Mouse (Mus musculus): ENCODE measurements around the gene Camta1.
"Not testable (repeated sequence)": the region's sequence is repeated elsewhere in the genome, so short reads cannot be mapped to it uniquely, and the experiment has no call there.

Gene Camta1

DNA sequence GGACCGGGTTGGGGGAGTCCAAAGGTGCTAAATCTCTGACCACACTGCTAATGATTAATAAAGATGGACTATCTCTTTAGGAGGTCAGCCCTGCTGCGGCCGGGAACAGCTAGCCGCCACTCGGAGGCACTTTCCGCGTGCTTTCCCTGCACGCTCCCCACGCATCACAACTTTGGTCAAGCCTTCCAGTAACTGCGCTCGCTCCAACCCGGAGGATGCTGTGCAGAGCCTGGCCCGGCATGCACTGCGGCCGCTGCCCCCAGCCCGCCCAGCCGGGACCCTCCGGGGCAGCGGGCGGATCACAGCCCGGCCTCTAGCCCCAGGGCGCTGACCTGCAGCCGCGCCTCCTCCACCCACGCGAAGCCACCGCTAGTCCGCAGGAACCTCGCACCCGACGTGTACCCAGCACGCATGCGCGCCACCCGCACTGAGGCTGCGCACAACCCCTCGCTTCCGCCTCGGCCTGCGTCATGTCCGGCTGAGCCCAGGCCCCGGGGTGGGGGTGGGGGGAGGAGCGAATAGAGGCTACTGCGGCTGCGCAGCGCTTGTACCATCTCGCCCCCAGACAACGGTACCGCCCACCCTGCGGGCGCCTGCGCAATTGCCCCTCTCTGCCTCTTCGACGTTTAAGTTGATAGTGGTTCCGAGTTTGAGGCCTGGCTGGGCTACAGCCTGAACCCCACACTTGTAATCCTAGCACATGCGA is 952.1 kb downstream of the Camta1 start:
- peak; percentile 97 for DNase-seq

DNA sequence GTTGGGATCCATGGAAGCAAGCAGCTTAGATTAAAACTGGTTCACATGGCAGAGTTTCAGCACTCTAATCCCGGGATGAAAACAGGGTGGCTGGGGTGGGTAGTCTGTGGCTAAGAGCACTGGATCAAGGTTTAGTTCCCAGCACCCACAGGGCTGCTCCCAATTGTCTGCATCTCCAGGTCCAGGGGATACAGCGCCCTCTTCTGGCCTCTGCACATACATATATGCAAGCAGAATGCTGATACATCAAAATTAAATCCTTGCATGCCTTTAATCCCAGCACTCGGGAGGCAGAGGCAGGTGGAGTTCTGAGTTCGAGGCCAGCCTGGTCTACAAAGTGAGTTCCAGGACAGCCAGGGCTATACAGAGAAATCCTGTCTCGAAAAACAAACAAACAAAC is 953.2 kb downstream of the Camta1 start:
- DNase-seq = peak; percentile 47

DNA sequence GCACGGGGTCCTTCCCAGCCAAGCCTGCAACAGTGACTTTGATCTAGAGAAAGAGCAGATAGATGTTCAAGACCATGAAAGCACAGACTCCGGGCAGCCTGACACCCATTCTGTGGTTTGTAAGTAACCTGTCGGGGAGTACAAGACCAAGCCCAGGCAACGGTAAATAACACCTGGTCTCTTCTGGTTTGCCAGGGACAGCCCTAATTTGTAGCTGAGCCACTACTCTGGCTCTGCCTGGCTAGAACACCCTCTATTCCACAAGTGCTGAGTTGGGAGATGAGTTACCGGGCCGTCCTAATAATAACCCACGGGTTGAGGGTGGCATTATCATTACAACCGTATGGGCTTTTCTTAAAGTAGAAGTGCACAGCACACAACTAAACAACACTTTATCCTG is 954.6 kb downstream of the Camta1 start:
- peak; percentile 26 for DNase-seq

DNA sequence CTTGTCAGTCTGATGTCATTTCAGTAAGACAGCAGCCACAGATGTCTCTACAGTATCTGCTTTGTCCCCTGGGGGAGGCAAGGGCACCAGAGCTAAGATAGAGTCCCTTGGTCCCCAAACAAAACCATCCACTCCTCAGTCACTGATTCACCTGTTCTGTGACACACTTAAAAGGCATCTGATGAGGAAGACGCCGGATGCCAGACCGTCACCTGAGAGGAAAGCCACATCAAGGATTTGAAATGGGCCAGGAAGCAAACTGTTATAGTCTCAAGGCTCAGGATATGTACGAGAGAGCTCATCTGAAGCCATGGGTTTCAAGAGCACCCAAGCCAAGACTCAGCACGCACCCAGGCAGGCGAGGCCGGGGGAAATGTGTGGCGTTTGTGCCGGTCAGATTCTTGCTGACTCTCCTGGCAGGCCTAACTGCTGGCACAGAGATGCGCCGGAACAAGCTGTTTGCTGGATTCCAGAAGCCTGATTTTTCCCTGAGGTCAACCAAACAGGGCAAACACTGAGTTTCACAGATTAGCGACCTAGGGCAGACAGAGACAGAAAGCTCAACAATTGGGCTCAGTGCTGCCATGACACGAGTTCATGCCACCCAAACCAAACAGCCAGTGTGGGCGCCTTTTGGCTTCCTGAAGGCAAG is 958.5 kb downstream of the Camta1 start:
- DNase-seq = peak; percentile 91

DNA sequence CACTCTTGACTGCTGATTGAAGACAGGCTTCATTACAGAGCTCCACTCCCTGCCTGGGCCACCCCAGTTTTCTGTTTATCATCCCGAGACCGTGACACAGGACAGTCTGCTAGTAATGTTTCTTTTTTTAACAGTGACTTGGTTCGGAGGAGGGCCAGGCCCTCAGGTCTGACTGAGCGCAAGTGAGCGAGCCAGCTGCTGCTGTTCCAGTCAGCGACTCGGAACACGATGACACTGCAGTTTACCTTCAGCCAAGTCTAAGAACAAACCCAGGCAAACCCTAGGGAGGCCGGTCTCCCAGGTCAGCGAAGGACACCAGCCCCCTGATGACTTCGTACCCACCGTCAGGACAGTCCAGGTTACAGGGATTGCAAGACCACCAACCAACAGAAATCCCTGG is 959.6 kb downstream of the Camta1 start:
- DNase-seq = peak; percentile 88

- DNase-seq = peak; percentile 84
These were observed 960.0 kb downstream of the Camta1 start for GRCm38 (mm10) chr4:150901651-150902050.

DNA sequence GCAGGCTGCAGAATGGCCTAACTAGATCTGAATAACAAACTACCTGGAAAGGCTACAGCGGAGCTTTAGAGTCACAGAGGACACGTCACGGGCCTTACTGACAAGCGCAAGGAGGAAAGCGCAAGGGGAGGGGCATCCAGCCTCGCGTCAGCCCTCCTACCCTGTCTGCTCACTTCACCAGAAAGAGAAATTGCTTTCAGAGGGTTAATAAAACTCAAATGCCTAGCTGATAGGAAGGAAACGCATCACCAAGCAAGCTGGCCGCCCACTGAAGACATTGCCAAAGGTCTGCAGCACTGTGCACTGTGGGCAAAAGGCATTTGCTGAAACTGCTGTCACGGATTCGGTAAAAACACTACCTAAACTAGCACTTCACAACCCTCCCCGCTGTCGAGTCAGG is 961.2 kb downstream of the Camta1 start:
- DNase-seq = peak; percentile 78

GRCm38 (mm10) chr4:150898716-150899365 is 962.8 kb downstream of the Camta1 start:
- DNase-seq = peak; percentile 84

DNA sequence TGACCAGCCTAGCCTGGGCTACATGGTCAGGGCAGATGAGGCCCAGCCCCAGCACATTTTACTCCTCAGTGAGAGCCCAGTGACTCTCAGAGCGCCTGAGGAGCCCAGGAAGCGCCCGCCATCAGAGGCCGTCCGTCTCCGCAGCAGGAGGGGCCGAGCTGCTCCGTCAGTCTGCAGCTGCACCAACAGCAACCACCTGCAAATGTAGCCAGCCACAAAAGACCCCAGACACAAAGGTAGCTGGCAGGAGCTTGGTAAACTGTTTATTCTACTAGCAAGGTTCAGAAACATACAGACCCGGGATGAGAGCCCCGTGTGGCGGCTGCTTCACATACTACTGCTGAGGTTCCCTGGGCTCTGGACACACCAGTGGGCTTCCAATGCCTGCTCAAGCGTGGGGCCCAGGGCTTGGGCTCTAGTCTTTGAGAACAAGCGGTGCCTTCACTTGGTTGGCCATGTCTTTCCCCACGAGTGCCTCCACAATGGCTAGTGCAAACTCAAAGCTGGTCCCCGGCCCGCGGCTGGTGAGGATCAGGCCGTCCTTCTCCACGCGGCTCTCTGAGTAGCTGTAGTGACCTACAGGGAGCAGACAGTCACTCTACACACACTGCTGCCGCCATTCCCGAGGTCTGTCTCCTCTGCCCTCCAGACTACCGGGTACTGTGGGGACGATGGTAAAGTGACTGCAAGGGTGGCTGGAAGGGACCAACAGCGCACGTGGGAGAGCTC is 964.6 kb downstream of the Camta1 start:
- DNase-seq = no peak

DNA sequence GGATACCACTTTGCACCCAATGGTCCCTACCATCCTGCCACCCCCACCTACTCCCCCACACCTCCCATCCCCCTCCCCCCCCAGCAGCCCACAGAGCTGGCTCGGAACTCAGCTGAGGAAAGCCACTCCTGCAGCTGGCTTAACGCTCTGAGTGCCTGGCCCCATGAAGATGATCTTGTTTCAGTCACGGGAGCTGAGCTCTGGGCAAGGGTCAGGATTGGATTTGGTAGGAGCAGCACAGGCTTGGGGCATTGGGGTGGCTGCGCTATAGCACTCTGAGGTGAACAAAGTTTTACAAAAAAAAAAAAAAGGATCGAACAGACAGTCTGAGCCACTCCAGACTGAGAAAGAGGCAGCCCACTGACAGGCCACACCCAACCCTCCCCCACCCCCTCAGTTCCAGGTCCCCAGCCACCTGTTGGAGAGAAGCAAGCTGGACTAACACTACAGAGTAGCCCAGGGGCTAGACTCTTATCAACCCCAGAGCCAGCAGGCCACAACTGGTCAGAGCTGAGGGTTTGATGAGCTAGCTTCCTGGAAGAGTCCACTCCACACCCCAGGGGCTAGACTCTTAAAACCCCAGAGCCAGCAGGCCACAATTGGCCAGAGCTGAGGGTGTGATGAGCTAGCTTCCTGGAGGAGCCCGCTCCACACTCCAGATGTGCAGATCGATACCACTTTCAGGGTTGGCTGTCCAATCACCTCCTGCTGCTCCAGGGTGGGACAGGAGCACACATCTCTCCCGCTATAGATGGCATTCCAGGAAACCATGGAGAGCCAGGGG is 966.8 kb downstream of the Camta1 start:
- peak; percentile 60 for DNase-seq

- no peak for DNase-seq
These were observed 970.4 kb downstream of the Camta1 start for GRCm38 (mm10) chr4:150891308-150891707.

DNA sequence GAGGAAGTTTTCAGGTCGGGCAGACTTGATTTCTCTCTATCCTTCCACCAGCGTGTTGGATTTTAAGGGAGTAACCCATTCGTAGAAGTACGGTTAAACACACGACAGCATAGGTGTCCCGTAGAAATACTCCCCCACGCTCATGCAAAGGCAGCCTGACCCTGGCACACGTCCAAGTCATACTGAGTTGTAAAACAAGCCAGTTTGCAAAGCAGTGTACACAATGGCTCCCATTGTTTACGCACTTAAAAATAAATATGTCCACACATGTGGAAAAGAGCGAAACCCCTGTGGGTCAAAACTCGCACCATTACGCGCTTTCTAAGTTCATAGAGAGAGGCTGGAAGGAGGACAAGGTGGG is 971.7 kb downstream of the Camta1 start:
- DNase-seq = peak; percentile 24

DNA sequence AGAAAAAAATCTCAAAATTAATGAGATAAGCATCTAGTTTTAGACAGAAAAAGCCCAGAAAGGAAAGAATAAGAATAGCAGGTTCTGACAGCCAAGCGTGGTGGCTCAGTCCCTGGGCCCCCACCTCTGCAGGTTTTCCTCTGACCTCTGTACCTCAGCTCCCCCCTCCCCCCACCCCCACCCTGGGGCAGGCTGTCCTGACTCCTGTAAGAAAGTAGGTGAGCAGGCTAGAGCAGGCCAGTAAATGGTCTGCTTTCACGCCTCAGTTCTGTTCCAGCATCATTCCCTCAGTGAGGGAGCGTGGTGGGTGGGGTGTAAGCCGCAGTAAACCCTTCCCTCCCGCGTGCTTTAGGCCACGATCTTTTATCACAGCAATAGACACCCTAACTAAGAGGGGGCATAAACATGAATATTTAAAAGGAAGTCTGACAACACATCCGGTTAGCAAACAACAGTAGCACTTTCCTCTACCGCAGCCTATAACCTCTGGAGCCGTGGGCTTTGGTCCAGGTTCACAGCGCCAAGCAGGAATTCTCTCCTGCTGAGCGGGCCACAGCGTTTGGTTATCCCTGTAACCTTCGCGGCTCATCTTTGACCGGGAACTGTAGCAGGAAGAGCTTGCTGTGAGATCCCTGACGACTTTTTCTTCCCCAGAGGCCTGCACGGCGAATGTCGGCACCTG is 972.3 kb downstream of the Camta1 start:
- DNase-seq = peak; percentile 48

DNA sequence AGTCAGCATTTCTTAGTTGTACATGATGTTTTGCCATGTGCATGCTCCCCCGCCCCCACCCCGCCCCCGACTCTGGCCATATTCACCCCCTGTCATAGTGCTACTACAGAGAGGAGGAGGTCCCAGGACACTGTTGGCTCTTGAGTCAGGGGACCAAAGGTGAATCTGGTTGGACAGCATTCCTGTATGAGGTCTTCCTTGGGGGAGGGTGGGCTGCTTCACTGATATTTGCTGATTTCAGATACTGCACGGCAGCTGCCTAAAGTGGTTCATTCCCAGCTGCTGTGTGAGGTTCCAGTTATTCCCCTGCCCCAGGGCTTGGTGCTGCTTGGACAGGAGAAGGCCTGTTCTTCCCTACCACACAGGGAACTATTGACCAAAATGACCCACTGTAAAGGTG is 973.2 kb downstream of the Camta1 start:
- DNase-seq = peak; percentile 9

- DNase-seq = no peak
These were observed 973.8 kb downstream of the Camta1 start for GRCm38 (mm10) chr4:150887903-150888302.

- DNase-seq = no peak
These were observed 979.0 kb downstream of the Camta1 start for GRCm38 (mm10) chr4:150882632-150883031.

- no peak for DNase-seq
These were observed 981.3 kb downstream of the Camta1 start for GRCm38 (mm10) chr4:150880364-150880763.

DNA sequence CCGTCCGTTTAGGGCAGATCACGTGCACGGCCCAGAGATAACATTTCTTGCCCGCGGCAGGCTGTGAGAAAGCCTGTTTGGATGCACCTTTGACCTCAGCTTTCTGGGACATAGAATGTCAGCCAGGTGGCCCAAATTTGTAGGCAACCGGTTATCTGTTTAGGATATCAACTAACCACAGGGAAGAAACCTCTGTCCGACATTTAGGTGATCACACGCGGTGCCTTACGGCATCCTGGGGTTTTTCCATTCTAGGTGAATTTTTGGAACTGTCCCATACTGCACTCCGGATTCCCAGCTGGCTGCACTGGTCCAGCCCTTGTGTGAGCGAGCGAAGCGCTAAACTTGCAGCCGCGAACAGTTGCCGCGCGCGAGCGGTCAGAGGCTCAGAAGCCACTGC is 982.0 kb downstream of the Camta1 start:
- DNase-seq = no peak

- no peak for DNase-seq
These were observed 986.3 kb downstream of the Camta1 start for GRCm38 (mm10) chr4:150875393-150875792.

GRCm38 (mm10) chr4:150874416-150874815 is 987.3 kb downstream of the Camta1 start:
- DNase-seq = not testable (repeated sequence)

- no peak for DNase-seq
These were observed 989.0 kb downstream of the Camta1 start for GRCm38 (mm10) chr4:150872681-150873080.

DNA sequence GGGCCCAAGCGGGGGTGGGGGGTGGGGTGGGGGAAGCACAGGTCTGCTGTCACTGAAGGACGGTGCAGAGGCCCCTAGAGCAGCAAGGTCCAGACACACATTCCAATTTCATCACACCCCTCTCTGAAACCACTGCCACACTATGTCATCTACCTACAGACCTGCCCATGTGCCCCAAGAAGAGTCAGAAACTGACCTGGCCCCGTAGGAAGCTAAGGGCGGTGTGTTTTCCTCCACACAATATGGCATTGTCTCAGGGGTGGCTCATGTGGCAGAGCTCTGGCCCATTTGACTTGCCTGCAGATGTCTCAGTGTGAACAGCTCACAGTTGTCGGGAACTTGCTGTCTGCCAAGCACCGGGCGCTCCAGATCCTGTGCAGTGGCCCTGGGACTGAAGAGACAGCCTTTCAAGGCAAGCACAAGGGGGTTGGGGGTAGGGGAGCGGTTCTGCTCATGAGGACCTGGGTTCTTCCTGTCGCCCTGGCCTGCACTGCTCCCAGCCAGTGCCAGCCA is 989.5 kb downstream of the Camta1 start:
- peak; percentile 71 for DNase-seq

Data from kidney, adult 9 months (tissue).